Mouse (Mus musculus): ENCODE results near the gene 1700030K09Rik. TPM values are rescaled to one million over a fixed set of nuclear protein-coding genes. Genes with fewer than 3 reads are reported as not detected.

The 1700030K09Rik gene
- polyA plus RNA-seq, 2 experiments: 2.2 to 3.2 TPM

GRCm38 (mm10) chr8:72495411-72496111, 51.9 kb downstream of the 1700030K09Rik start:
- Histone ChIP-seq H3K9me3 (ENCODE audit: control insufficient read depth, low read length) (no peaks in the 10 kb centered on the region), H3K27me3 (ENCODE audit: control insufficient read depth, insufficient read depth, low read length) (no peaks in the 10 kb centered on the region), H3K27ac (no peak overlapping the region), H3K4me1 (replicated peaks; ENCODE audit: control insufficient read depth in 2 of 2, insufficient read depth in 2 of 2, low read length in 1 of 2) (peaks cover 7 to 19% of the 10 kb centered on the region in 2 experiments), H3K9ac (replicated peaks) (no peak overlapping the region), H3K4me2 (ENCODE audit: low read depth) (no peak overlapping the region), H3K36me3 (replicated peaks; ENCODE audit: control insufficient read depth, insufficient read depth, low read depth) (peaks cover 15% of the 10 kb centered on the region), H3K4me3 (ENCODE audit: insufficient read depth in 1 of 2, low read depth in 2 of 2, low read length in 2 of 2) (no peak overlapping the region)
- DNase-seq (ENCODE audit: low read depth in 3 of 3, low spot score in 3 of 3) (no peak), ATAC-seq (ENCODE audit: insufficient read depth) (no peak)
- WGBS (ENCODE audit: insufficient replicate concordance): 86% methylated on average over 23 of the region's 23 CpGs
- TF ChIP-seq CTCF (IDR thresholded peaks at IDR 0.05; ENCODE audit: low read depth): no peak
- no peak for TF ChIP-seq EP300 (IDR thresholded peaks at IDR 0.05; ENCODE audit: low read depth)

GRCm38 (mm10) chr8:72496217-72496616, 52.5 kb downstream of the 1700030K09Rik start:
- WGBS (ENCODE audit: insufficient replicate concordance): 88% methylated on average over 19 of the region's 19 CpGs
- Histone ChIP-seq H3K4me2 (ENCODE audit: low read depth) (no peak overlapping the region), H3K4me3 (ENCODE audit: insufficient read depth in 1 of 2, low read depth in 2 of 2, low read length in 2 of 2) (no peak overlapping the region), H3K36me3 (replicated peaks; ENCODE audit: control insufficient read depth, insufficient read depth, low read depth) (peaks cover 15% of the 10 kb centered on the region), H3K27me3 (ENCODE audit: control insufficient read depth, insufficient read depth, low read length) (no peaks in the 10 kb centered on the region), H3K27ac (no peak overlapping the region), H3K9me3 (ENCODE audit: control insufficient read depth, low read length) (no peaks in the 10 kb centered on the region), H3K4me1 (replicated peaks; ENCODE audit: control insufficient read depth in 2 of 2, insufficient read depth in 2 of 2, low read length in 1 of 2) (peaks cover 4 to 15% of the 10 kb centered on the region in 2 experiments), H3K9ac (replicated peaks) (no peak overlapping the region)
- no peak for ATAC-seq (ENCODE audit: insufficient read depth)
- no peak for TF ChIP-seq CTCF (IDR thresholded peaks at IDR 0.05; ENCODE audit: low read depth)
- no peak for TF ChIP-seq EP300 (IDR thresholded peaks at IDR 0.05; ENCODE audit: low read depth)
- no peak for DNase-seq (ENCODE audit: low read depth in 3 of 3, low spot score in 3 of 3)

- DNase-seq (ENCODE audit: low read depth in 3 of 3, low spot score in 3 of 3): no peak
- Histone ChIP-seq H3K9ac (replicated peaks) (no peak overlapping the region), H3K9me3 (ENCODE audit: control insufficient read depth, low read length) (no peaks in the 10 kb centered on the region), H3K27ac (no peak overlapping the region), H3K27me3 (ENCODE audit: control insufficient read depth, insufficient read depth, low read length) (no peaks in the 10 kb centered on the region), H3K36me3 (replicated peaks; ENCODE audit: control insufficient read depth, insufficient read depth, low read depth) (peaks cover 15% of the 10 kb centered on the region), H3K4me1 (replicated peaks; ENCODE audit: control insufficient read depth in 2 of 2, insufficient read depth in 2 of 2, low read length in 1 of 2) (peaks cover 4 to 11% of the 10 kb centered on the region in 2 experiments), H3K4me2 (ENCODE audit: low read depth) (no peak overlapping the region), H3K4me3 (ENCODE audit: insufficient read depth in 1 of 2, low read depth in 2 of 2, low read length in 2 of 2) (no peak overlapping the region)
- 69% methylated on average over 1 of the region's 1 CpGs for WGBS (ENCODE audit: insufficient replicate concordance)
- no peak for ATAC-seq (ENCODE audit: insufficient read depth)
- TF ChIP-seq EP300 (IDR thresholded peaks at IDR 0.05; ENCODE audit: low read depth) (no peak), CTCF (IDR thresholded peaks at IDR 0.05; ENCODE audit: low read depth) (no peak)
Observed at GRCm38 (mm10) chr8:72497911-72498310, 54.2 kb downstream of the 1700030K09Rik start.

GRCm38 (mm10) chr8:72498527-72498926, 54.8 kb downstream of the 1700030K09Rik start:
- no peak for DNase-seq (ENCODE audit: low read depth in 3 of 3, low spot score in 3 of 3)
- no peak overlapping the region for H3K9ac ChIP-seq (replicated peaks)
- H3K27me3 ChIP-seq (ENCODE audit: control insufficient read depth, insufficient read depth, low read length): no peaks in the 10 kb centered on the region
- peak; percentile 9; the same call in 1 of the 2 replicates for ATAC-seq (ENCODE audit: insufficient read depth)
- H3K4me2 ChIP-seq (ENCODE audit: low read depth): no peak overlapping the region
- WGBS (ENCODE audit: insufficient replicate concordance): 36% methylated on average over 4 of the region's 4 CpGs
- H3K9me3 ChIP-seq (ENCODE audit: control insufficient read depth, low read length): no peaks in the 10 kb centered on the region
- no peak overlapping the region for H3K27ac ChIP-seq
- peaks cover 15% of the 10 kb centered on the region for H3K36me3 ChIP-seq (replicated peaks; ENCODE audit: control insufficient read depth, insufficient read depth, low read depth)
- peaks cover 1 to 7% of the 10 kb centered on the region in 2 experiments; a peak in 3 of 4 replicates for H3K4me1 ChIP-seq (replicated peaks; ENCODE audit: control insufficient read depth in 2 of 2, insufficient read depth in 2 of 2, low read length in 1 of 2)
- no peak overlapping the region for H3K4me3 ChIP-seq (ENCODE audit: insufficient read depth in 1 of 2, low read depth in 2 of 2, low read length in 2 of 2)
- TF ChIP-seq CTCF (IDR thresholded peaks at IDR 0.05; ENCODE audit: low read depth): no peak
- no peak for TF ChIP-seq EP300 (IDR thresholded peaks at IDR 0.05; ENCODE audit: low read depth)

- ATAC-seq (ENCODE audit: insufficient read depth) (no peak), DNase-seq (ENCODE audit: low read depth in 3 of 3, low spot score in 3 of 3) (no peak)
- Histone ChIP-seq H3K4me1 (replicated peaks; ENCODE audit: control insufficient read depth in 2 of 2, insufficient read depth in 2 of 2, low read length in 1 of 2) (peaks cover 5 to 15% of the 10 kb centered on the region in 2 experiments), H3K27ac (no peak overlapping the region), H3K9me3 (ENCODE audit: control insufficient read depth, low read length) (no peaks in the 10 kb centered on the region), H3K36me3 (replicated peaks; ENCODE audit: control insufficient read depth, insufficient read depth, low read depth) (peaks cover 15% of the 10 kb centered on the region), H3K4me3 (ENCODE audit: insufficient read depth in 1 of 2, low read depth in 2 of 2, low read length in 2 of 2) (no peak overlapping the region), H3K27me3 (ENCODE audit: control insufficient read depth, insufficient read depth, low read length) (no peaks in the 10 kb centered on the region), H3K4me2 (ENCODE audit: low read depth) (no peak overlapping the region), H3K9ac (replicated peaks) (no peak overlapping the region)
- 74% methylated on average over 2 of the region's 2 CpGs for WGBS (ENCODE audit: insufficient replicate concordance)
- TF ChIP-seq CTCF (IDR thresholded peaks at IDR 0.05; ENCODE audit: low read depth) (no peak), EP300 (IDR thresholded peaks at IDR 0.05; ENCODE audit: low read depth) (no peak)
Observed at GRCm38 (mm10) chr8:72499521-72500284, 56.0 kb downstream of the 1700030K09Rik start.
